Mouse (Mus musculus) adrenal gland, postnatal 25 days (tissue): ENCODE results near the gene Ncf4. TPM values are rescaled to one million over a fixed set of nuclear protein-coding genes. Genes with fewer than 3 reads are reported as not detected.

Experiments
- DNase-seq: peaks from one replicate; pipeline ENCODE4 v3.0.0; 2021; ENCODE audit warnings: mixed read lengths
- long read RNA-seq: library from polyadenylated mRNA; stranded (forward); transcript quantifications from one replicate; pipeline ENCODE4 v2.0.0, GENCODE M21; 2021
- total RNA-seq: library from RNA; stranded (reverse); gene quantifications from 2 replicates; pipeline ENCODE4 v1.2.3, GENCODE M21; 2021

The Ncf4 gene
- total RNA-seq: 1.00 and 1.2 TPM in 2 replicates
- long read RNA-seq, partial matches to known transcripts: 0 of 1 reads
- long read RNA-seq, other reads (novel, unspliced or antisense): 1 of 1 reads

- DNase-seq: no peak
These were observed at the start of gene Ncf4 for GRCm38 (mm10) chr15:78244695-78245492. Ncf4 (plus strand) TSS chr15:78244801.

DNA sequence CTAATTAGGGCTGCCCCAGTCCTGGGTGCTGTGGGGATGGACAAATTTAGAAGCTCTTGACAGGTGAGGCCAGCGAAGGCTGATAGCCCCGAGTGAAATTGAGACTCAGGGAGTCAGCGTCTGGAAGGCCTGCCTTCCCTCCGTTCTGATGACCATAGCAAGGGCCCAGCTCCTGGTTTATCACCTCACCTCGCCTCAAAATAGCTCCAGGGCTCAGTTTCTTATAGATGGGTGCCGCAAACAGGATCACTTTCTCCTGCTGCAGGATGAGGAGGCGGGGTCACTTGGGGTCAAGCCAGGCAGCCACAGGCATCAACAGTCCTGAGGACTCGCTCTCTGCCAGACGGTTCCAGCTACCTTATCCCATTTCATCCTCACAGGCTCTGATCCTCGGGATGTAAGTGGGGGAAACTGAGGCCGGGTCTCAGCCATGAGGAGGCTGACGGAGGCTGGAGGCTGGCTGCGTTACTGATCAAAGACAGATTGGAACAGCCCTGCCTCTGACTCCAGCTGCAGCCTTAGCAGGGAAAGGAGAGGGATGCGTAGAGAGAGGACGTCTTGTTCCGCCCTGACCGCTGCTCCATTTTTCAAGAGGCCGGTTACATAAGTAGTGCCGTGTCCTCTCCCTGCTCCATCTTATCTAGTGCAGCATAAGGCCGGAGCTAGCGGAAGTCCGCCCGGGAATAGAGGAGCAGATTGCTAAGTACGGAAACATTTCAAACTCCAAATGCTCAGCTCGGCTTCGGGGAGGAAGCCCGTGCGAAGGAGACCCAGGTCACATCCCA lies 49.3 kb upstream of the Ncf4 start:
- no peak for DNase-seq

DNA sequence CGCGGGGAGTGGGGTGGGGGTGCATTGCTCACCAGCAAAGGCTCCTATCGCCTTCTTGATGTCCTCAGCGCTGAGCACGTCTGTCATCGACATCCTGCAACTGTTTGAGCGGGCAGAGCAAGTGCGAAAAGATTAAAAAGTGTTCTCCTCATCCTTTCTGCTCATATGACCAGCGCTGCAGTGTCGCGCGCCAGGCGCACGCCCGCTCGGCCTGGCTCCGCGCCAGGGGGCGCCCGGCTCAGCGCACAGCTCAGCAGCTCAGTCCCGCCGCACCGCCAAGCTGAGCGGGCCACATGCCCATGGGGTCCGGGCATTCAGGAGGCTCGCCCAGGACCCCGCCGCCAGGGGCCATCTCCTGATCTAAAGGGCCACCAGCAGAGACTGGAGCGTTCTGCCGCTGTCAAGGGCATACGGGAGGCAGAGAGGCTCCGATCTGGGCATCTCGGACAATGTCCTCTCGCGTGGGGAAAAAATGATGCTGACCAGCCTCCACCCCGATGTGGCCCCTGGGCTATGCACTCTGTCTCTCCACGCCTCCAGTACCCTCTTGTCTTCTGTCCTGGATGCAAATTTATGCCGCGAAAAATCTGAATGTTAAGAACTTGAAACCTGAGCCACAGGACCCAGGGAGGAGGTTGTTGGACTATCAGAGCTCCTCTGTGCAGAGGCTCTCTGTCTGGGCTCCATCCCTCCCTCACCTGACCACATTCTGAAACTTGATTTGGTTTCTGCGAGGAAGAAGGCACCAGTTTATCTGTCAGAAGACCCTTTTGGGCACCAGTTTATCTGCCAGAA lies 40.4 kb upstream of the Ncf4 start:
- DNase-seq: peak; percentile 63

DNA sequence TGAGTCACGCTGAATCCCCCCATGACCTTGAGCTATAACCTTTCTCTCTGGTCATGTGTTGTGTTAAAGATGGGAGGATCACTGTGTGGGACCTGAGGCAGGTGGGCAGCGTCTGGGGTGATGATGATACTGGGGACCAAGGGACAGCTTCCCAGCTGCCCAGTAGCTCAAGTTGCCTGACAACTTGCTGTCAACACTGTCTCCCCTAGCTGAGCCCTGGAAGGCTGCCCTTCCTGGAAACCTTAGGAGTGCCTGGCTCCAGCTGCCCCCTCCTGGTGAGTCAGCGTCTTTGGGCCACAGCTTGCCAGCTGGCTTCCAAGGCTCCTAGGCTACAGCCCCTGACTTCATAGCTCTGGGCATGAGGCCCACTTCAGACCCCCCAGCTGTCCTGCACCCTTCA lies 39.4 kb upstream of the Ncf4 start:
- peak; percentile 15 for DNase-seq

GRCm38 (mm10) chr15:78206312-78206711 lies 38.3 kb upstream of the Ncf4 start, which contains the start of gene Pvalb:
Pvalb (minus strand) TSS chr15:78206400.
- DNase-seq: no peak

DNA sequence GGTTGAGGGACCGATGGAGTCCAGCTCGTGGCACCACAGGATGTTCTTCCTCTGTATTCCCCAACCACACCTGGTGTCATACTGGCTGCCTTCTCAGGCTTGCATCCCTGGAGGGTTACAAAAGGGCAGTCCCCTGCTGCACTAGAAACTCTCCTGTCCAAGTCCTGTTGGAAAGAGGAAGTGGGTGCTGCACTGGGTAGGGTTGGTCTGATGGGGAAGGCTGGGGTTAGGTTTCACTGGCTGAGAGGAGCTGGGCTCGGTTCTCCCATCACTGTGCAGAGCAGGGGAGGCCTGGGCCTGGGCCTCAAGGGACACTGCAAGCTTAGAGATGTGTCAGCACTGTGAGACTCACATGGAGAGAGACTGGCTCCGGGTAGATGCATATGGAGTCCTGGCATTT lies 34.4 kb upstream of the Ncf4 start:
- no peak for DNase-seq

- no peak for DNase-seq
These were observed 33.2 kb upstream of the Ncf4 start for GRCm38 (mm10) chr15:78211367-78211766.

GRCm38 (mm10) chr15:78215269-78215668 lies 29.3 kb upstream of the Ncf4 start:
- DNase-seq: no peak

GRCm38 (mm10) chr15:78227816-78228215 lies 16.8 kb upstream of the Ncf4 start:
- DNase-seq: no peak

DNA sequence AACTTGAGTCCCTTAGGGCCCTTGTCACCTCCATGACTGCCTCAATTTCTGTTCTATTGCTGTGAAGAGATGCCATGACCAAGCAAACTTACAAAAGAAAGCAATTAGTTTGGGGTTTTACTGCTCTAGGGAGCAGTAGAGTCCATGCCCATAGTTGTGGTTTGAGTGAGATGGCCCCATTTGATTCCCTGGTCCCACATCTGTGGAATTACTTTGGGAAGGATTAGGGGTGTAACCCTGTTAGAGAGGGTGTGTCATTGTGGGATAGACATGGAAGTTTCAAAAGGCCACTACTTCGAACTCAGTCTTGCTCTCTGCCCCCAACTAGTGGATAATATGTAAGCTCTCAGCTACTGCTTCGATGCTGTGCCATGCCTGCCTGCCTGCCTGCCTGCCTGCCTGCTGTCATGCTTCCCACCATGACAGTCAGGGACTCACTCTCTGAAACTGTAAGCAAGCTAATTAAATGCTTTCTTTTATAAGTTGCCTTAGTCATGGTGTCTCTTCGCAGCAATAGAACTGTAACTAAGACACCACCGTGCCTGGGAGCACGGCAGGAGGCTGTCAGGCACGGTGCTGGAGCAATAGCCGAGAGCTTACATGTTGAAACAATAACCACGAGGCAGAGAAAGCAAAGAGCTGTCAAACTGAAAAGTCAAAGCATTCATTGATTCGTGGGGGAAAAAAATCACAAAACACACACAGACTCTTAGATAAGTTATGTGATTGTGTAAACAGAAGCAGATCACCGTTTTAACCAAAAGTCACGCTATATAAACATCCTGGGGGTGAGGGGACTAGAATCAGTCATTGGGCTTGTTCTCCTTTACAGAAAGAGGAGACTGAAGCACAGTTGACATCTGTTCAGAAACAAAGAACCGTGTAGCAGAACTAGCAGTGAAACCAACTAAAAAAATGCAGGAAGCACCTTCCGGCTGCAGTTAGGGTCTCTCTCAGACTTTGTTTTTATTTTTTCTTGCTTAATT lies 13.0 kb upstream of the Ncf4 start:
- no peak for DNase-seq

- no peak for DNase-seq
These were observed 9.6 kb upstream of the Ncf4 start for GRCm38 (mm10) chr15:78234823-78235509.

- DNase-seq: peak; percentile 66
These were observed 5.1 kb upstream of the Ncf4 start for GRCm38 (mm10) chr15:78239453-78239852.

- no peak for DNase-seq
These were observed 4.5 kb upstream of the Ncf4 start for GRCm38 (mm10) chr15:78239956-78240617.

DNA sequence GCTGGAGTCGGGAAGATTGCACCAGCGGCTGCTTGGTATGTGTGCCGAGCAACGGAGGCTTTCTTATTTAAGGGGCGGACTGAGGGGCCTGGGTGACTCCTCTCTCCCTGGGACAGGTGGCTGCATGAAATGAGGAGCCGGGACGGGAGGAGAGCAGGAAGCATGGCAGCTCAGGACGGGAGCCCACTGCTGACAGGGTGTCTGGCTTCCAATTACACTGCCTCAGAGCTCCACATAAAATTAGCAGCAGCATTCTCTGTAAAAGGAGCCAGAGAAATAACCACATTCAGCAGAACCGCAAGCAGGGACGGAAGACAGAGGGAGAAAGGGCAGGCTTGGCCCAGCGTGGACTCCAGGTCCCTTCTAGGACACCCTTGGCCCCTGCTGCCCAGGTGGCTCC lies 3.3 kb upstream of the Ncf4 start:
- no peak for DNase-seq

- DNase-seq: no peak
These were observed 1.5 kb upstream of the Ncf4 start for GRCm38 (mm10) chr15:78243061-78243460.

GRCm38 (mm10) chr15:78243774-78244173 lies 827 bp upstream of the Ncf4 start:
- no peak for DNase-seq

DNA sequence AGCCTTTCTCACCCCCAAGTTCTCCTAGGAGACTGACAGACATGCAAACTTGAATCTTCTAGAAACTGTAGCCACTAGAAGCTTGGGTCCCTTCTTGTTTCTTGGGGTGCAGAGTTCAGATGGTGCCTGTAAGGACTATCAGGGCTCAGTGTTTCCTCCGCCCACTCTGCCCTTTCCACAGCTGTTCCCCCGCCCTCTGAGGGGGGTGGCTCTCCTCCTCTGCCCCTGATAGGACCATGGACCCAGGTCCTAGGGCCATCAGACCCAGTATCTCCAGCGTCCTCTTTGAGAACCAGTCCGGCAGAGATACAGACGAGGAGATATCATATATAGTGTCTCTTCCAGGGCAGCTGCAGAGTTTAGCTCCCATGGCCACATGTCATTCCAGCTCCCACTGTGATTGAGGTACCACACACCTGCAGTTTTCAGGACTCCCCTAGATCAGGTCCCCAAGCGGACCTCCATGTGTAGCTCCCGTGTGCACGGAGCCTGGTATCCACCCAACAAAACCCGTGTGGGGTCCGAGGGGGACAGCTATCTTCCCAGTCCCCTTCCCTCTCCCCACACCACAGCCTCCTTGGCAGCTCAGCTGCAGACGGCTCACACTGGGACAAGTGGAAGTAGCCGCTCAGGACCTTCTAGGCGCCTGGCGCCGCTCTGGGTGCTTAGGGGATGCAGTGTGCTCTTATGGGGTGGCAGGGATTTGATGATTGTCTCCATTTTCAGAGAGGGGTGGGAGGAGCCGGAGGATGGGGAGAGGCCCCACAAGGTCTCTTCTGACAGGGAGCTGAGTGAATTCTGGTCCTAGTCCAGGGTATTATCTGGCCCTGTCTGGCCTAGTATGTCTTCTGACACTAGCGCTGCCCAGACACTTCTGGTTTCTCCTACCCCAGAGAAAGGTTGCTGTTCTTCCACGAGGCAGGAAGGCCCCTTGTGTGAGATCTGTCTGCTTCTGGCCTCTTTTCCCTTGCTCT lies 1.8 kb downstream of the Ncf4 start:
- no peak for DNase-seq

- DNase-seq: no peak
These were observed 3.1 kb downstream of the Ncf4 start for GRCm38 (mm10) chr15:78247659-78248058.

DNA sequence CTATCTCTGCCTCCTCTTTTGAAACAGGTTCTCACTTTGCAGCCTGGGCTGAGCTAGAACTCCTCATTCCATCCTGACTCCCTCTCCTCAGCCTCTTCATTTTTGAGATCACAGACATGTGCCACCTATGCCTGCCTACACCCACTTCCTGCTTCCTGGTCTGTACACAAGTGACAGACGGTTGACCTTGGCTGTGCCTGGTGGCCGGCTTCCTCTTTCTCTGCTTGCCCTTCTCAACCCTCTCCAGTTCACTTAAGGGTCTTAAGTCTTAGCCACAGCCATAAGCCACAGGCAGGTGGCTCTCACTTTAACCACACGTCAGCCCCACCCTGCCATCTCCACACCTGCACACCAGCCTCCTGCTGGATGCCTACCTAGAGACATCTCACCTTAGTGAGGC lies 3.8 kb downstream of the Ncf4 start:
- DNase-seq: no peak
